Mouse (Mus musculus) left cerebral cortex, adult 2 months (tissue): ENCODE results near the gene Dnmt1. TPM values are rescaled to one million over a fixed set of nuclear protein-coding genes. Genes with fewer than 3 reads are reported as not detected.

Experiments used
- DNase-seq, 2 experiments: peaks; one replicate each; pipeline ENCODE4 v3.0.0; 2021 to 2022; ENCODE audit warnings: low spot score in 2 of 2, mixed read lengths in 1 of 2; ENCODE audit errors: extremely low spot score in 1 of 2
- H3K27ac ChIP-seq: fragments of 200-600 bp; 2 replicates; pipeline ENCODE4 v1.8.1; 2022
- H3K4me3 ChIP-seq: fragments of 200-600 bp; 2 replicates; pipeline ENCODE4 v1.8.1; 2022
- CTCF ChIP-seq: fragments of 200-600 bp; IDR thresholded peaks from 2 replicates; pipeline ENCODE4 v1.8.1; 2022; ENCODE audit warnings: antibody characterized with exemption, mild to moderate bottlenecking, moderate library complexity
- intact Hi-C: fragments of 180-260 bp; cut with DNase I; formaldehyde crosslinking; loops from one replicate; pipeline ENCODE4 v1.15.1; 2025
- total RNA-seq, 2 experiments: library from RNA; stranded (reverse); gene quantifications; 2 replicates each; pipeline ENCODE4 v1.2.3; 2021

The Dnmt1 gene
- total RNA-seq, 2 experiments from 2014 or later: 44.5 to 44.6 TPM

GRCm38 (mm10) chr9:20889185-20890141, 70.2 kb downstream of the Dnmt1 start:
- no peak for DNase-seq
- intact Hi-C loops: no loop called here
- Histone ChIP-seq H3K4me3 (no peak overlapping the region), H3K27ac (no peak overlapping the region)
- no peak for TF ChIP-seq CTCF

- TF ChIP-seq CTCF: no peak
- intact Hi-C loops: loop anchor here (1.0 kb wide), 1 partner anchor 10 kb away; the partner anchor contains the start of gene Eif3g
Observed at GRCm38 (mm10) chr9:20888386-20888765, 71.3 kb downstream of the Dnmt1 start.

GRCm38 (mm10) chr9:20887704-20888385, 71.8 kb downstream of the Dnmt1 start, which contains the start of gene Ppan:
Gene Ppan, plus strand, starts transcription at chr9:20888175.
- Histone ChIP-seq H3K4me3 (peak within 1 kb of the TSS; percentile 78), H3K27ac (peak within 1 kb of the TSS; percentile 98)
- intact Hi-C loops: loop anchor here (1.0 kb wide), 2 partner anchors 10 kb away; partner anchors contain the start of gene Eif3g
- DNase-seq: peak; percentile 94
- TF ChIP-seq CTCF: no peak

More at GRCm38 (mm10) chr9:20888386-20888765, 71.3 kb downstream of the Dnmt1 start:
- Histone ChIP-seq H3K27ac (peak overlapping the region; percentile 38), H3K4me3 (peak overlapping the region; percentile 78)
- DNase-seq: no peak

GRCm38 (mm10) chr9:20887191-20887590, 72.5 kb downstream of the Dnmt1 start:
- no peak for DNase-seq
- peak overlapping the region; percentile 98 for H3K27ac ChIP-seq
- no peak overlapping the region for H3K4me3 ChIP-seq
- intact Hi-C loops: loop anchor here (1.0 kb wide), 1 partner anchor 9 kb away; no protein-coding TSS in a partner anchor
- no peak for TF ChIP-seq CTCF

GRCm38 (mm10) chr9:20886563-20886962, 73.1 kb downstream of the Dnmt1 start:
- no peak overlapping the region for H3K27ac ChIP-seq
- DNase-seq: no peak
- intact Hi-C loops: no loop called here
- TF ChIP-seq CTCF: no peak
- no peak overlapping the region for H3K4me3 ChIP-seq

- Histone ChIP-seq H3K27ac (peak within 1 kb of the TSS; percentile 94), H3K4me3 (peak within 1 kb of the TSS; percentile 50)
- intact Hi-C loops: no loop called here
- TF ChIP-seq CTCF: no peak
- no peak for DNase-seq
Observed at GRCm38 (mm10) chr9:20879097-20879792, 80.4 kb downstream of the Dnmt1 start, which contains the start of gene Angptl6. Gene Angptl6, minus strand, starts transcription at chr9:20879727.

- peak overlapping the region; percentile 50 for H3K4me3 ChIP-seq
- DNase-seq: no peak
- intact Hi-C loops: loop anchor here (1.0 kb wide), 2 partner anchors 9 to 20 kb away; partner anchors contain the start of gene Eif3g
Observed at GRCm38 (mm10) chr9:20878710-20879065, 81.0 kb downstream of the Dnmt1 start.

GRCm38 (mm10) chr9:20878041-20878709, 81.5 kb downstream of the Dnmt1 start:
- intact Hi-C loops: loop anchor here (1.0 kb wide), 2 partner anchors 9 to 20 kb away; partner anchors contain the start of gene Eif3g
- Histone ChIP-seq H3K27ac (peak overlapping the region; percentile 94), H3K4me3 (peak overlapping the region; percentile 50)
- TF ChIP-seq CTCF: peak; percentile 78
- peak; percentile 99 to 100 for DNase-seq

More at GRCm38 (mm10) chr9:20878710-20879065, 81.0 kb downstream of the Dnmt1 start:
- no peak for TF ChIP-seq CTCF
- H3K27ac ChIP-seq: peak overlapping the region; percentile 94

GRCm38 (mm10) chr9:20877118-20878040, 82.3 kb downstream of the Dnmt1 start:
- H3K27ac ChIP-seq: peak overlapping the region; percentile 78
- no peak for DNase-seq
- intact Hi-C loops: loop anchor here (1.0 kb wide), 2 partner anchors 10 to 21 kb away; partner anchors contain the start of gene Eif3g
- no peak for TF ChIP-seq CTCF
- peak overlapping the region; percentile 44 for H3K4me3 ChIP-seq
